Mouse (Mus musculus) fibroblast of lung, adult 2 months (primary cell): ENCODE results near the gene Rmi1.
"Not testable (repeated sequence)": the region's sequence is repeated elsewhere in the genome, so short reads cannot be mapped to it uniquely, and the experiment has no call there.

Experiments used
- DNase-seq: peaks from one replicate; pipeline ENCODE4 v3.0.0-alpha.2; 2011; ENCODE audit warnings: low read depth

Gene Rmi1

DNA sequence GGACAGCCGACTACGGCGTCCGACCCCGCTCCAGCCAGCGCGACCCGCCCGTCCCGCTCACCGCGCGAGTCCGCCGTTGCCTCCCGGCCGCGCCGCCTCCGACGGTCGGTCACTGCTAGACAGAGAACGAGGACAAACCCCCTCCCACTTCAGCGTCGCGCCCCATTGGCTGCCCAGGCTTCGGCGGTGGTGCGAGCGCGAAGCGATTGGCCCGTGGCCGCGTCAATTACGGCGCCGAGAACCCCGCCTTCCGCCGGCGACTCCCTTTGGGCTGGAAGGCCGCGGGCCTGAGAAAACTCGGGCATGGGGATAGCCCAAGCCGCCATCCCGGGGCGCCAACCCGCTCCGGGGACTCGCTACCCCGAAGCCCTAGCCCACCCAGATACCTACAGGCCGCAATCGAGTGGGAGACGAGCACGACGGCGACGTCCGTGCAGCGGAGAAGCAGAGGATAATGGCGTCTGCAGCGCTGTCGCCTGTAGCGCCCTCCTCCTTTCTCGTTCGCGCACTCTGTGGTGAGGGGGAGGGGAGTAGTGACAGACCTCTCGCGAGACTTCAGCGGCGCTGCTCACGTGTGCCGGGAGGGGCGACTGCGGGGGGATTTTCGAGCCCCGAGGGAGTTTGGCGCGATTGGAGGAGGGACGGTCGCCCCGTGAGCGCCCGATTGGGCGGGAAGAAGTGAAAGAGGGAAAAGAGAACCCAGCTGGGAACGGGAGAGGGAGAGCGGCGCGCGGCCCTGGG lies at the start of gene Rmi1:
Gene Rmi1 (plus strand): TSS at position 246 of the 741 bp plus-strand sequence.
- peak; percentile 91 for DNase-seq

DNA sequence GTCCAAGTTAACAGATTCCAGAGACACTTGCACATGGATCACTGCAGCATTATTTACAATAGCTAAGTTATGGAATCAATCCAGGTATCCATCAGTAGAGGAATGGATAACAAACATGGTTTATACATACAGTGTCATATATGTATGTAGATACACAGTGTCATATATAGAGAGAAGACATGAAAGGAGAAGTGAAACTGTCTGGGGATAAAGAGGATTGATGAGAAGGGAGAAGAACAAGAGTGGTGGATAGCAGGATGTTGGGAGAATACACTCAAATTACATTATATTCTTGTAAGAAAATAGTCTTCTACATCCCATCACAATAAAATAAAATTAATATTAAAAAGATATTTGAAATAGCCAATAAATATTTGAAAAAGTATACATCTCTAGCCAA lies 49.1 kb upstream of the Rmi1 start:
- no peak for DNase-seq

DNA sequence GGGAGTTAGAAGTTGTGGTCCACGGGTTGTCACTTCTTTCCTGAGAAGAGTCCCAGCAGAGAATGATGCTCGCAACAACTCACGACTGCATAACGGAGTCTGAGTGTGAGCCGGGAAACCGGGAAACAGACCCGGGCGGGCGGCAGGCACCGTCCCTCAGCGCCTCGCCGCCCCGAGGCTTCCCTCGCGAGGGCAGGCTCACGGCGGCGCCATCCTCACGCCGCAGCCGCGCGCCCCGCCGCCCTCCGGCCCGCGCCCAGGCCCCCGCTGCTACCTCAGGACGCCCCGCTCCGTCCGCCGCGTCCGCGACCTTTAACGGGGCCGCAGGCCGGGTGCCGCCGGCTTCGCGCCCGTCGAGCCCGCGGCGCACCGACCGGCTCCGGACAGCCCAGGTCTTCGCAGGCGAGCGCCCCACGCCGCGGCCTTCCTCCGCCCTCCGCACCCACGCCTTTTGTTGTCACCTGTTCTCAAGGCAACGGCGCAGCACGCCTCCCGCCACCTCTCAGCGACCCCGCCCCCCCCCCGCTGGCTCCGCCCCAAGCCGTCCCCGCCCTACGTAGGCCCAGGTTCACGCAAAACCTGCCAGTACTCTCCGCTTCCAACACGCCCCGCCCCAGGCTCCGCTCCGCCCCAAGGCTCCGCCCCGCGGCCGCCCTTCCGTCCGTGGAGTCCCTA lies 43.3 kb upstream of the Rmi1 start, which contains the start of gene Kif27:
Gene Kif27 (minus strand): TSS at position 494 of the 675 bp plus-strand sequence.
- peak; percentile 38 for DNase-seq

DNA sequence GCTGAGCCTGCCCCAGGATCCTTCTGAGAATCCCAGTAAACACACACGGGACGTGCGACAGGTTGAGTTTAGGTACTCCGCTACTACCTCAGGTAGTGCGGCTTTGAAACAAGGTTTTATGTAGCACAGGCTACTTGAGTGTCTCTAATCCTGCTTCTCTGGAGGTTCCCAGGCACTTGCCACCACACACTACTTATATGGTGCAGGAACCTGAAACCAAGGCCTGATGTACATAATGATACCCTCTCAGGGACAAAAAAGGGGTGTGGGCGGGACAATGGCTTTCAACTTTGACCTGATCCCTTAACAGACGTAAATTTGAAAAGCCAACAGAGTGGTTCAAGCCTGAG lies 42.8 kb upstream of the Rmi1 start:
- no peak for DNase-seq

DNA sequence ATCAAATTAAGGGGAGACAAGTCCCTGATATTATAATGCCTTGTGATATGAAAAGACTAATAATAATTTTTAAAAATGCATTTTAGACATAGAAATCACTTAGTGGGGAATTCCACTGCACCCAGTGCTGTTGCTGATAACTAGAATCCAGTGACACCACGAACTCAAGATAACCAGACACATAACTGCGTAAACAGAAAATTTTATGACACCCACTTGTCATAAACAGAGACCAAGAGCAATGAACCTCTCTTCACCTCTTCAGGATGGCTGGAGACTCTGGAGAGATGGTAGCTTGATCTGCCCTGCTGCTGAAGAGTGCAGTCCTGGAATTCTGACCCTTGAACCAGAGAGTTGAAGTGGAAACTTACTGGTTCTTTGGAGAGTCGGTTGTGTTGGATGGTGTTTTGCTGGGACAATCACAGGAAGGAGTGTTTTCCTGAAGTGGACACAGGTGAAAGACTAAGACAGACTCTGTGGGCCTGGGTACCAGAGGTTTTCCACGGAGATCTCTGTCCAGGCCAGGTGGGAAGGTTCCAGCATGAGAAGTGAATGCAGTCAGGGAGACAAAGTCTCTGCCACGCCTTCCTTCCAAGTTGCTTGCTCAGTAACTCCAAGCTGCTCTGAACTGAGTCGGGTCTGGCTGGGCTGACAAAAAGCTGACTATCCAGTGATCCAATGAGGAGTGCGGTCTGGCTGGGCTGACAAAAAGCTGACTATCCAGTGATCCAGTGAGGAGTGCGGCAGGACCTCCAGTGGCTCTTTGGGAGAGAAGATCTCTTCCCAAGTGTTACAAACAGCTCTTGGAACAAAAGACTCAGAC lies 37.5 kb upstream of the Rmi1 start:
- no peak for DNase-seq

DNA sequence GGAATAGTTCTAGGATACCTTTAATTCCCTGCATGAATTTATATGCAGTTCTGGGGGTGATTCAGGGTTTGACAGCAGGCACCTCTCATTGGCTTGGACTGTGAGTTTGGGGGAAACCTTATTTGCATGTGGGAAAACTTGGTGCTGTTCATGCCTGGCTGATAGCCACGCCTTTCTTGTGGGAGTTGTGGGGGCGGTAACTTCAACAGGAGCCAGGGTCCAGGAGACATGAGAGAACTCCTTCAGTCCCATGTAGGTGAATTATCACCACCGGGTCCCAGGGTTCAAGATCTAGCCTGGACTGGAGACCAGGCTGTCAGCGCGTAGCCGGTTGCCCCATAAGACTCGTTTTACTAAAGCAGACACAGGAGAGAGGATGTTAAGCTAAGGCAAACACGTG lies 36.9 kb upstream of the Rmi1 start:
- DNase-seq, result not testable (repeated sequence)

DNA sequence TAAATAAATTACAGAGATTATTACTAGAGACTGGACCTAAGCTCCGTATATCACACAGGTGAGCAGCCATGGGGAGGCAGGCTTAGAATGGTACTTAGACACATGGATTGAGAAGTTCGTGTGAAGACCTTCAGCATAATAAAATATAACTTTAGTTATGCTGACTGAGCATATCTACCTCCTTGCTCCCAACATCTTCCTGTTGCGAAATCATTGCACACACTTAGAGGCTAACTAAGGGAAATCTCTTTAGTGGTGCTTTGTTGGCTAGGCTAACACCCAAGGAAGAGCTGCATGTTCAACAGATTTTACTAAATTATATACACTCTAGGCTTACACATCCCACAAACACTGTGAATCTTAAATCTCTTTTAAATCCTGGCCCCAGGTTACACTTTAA lies 35.7 kb upstream of the Rmi1 start:
- DNase-seq, result no peak

DNA sequence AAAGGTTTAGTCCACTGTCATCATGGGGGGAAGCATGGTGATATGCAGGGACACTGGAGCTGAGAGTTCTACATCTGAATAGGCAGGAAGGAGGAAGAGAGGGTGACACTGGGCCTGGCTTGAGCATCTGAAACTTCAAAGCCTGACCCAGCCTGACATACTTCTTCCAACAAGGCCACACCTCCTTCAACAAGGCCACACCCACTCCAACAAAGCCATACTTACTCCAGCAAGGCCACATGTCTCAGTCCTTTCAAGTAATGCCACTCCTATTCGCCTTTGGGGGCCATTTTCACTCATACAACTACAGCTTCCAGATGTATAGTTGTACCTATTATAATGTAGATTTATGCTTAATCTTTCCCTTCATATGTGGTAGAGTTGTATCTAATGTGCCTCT lies 34.4 kb upstream of the Rmi1 start:
- DNase-seq, result no peak

DNA sequence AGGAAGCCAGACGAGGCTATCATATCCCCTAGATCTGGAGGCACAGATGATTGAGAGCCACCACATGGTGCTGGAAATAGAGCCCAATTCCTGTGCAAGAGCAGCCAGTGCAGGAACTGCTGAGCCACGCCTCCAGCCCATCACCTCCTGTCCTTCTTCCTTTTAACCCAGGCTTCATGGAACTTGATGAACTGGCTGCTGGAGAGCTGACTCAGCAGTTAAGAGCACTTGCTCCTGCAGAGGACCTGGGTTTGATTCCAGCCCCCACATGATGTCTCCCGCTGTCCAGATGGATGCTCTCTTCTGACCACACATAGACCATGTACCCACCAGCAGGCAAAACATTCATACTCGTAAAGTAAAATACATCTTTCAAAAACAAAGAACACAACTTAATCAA lies 33.2 kb upstream of the Rmi1 start:
- DNase-seq, result no peak

DNA sequence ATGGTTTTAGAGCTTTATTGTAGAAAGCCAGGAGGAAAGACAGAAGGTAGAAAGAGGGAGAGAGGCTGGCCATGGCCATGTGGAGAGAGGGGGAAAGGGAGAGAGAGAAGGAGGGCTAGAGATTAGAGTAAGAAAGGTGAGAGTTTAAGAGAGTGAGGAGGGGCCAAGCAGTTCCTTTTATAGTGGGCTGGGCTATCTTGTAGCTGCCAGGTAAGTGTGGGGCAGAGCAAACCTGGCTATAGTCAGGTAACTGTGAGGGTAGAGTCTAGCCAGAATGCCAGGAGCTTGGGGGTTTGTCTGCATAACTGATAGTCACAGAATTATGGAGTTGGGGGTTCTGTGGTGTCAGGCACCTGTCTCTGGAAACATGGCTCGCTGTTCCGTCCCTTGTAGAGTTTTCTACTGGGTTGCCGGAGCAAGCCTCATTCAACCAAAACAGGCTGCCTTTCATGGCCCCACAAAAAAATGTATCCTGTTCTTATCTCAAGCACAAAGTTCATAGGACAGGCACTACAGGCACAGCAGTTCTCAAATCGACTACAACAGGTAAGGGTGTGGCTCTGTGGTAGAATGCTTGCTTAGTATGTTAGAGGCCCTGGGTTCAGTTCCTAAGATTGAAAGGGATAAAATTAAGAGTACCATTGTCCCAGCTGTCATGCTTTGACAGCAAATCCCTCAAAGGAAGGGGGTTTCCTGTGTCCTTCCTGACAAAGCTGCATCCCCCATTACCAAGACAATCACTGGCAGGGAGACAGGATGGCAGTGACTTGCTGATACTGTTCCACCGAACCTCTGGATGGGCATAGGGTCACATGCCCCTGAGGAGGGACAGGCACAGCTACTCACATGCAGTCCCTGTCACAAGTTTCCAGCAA lies 29.5 kb upstream of the Rmi1 start:
- DNase-seq, result no peak

DNA sequence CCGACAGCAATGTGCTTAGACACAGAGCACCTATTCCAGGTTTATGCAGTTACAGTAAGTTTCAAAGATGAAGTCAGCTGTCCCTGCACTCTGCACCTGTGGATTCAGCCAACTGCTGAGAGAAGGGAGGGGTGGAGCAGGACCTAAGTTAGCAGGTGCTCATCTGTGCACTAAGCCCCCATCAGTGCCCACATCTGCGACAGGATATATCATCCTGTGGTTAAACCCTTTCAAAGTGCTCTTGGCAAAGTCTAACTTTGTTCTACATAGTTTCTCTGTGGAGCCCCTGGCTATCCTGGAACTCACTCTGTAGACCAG lies 28.9 kb upstream of the Rmi1 start:
- no peak for DNase-seq

DNA sequence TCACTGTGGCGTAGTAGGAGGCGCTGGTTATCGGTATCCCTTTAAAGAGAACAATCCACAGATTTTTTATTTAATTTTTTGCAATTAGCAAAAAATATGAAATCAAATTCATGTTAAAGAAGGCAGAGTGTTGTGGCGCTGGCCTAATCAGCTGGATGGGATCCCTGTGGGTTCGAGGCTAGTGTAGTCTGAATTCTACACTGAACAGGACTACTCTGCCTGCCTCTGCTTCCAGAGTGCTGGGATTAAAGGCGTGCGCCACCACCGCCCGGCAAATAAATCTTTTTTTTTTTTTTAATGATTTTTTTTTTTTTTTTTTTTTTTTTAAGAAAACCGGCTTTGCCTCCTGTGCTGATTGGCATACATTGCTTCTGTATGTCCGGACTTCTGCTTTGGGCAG lies 17.7 kb upstream of the Rmi1 start:
- no peak for DNase-seq

DNA sequence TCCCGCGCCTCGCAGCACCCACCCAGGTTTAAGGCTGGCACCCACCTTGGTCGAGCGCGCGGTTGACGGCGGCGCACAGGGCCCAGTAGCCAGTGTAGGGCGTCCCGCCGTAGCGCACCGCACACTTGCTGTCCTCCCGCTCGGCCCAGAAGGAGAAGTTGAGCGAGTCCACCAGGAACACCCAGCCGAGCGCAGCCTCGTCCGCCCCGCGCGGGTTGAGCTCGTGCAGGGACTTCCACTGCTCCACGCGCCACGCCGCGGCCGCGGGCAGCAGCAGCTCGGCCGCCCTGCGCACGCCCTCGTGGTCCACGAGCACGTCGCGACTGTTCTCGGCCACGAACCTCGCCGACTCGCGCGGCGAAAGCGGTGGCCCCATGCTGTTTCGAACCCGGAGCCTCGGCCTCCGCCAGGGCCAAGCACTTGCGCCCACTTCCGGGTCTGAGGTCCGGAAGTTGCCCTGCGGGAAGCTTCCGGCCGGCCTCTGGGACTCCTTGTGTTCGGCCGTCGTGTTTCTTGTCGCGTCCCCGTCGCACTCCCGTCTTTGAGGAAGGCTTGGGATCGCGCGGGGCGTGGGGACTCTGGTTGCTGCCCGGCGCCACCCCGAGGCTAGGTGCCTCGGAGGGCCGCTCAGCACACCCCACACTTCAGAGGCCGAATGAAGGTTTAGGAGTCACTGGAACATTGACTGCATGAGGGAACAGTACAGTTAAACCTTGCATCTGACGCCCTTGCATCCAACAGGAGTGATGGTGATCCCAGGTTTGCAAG lies 17.1 kb upstream of the Rmi1 start, which contains the start of gene 2210016F16Rik:
Gene 2210016F16Rik (minus strand): TSS at position 447 of the 768 bp plus-strand sequence.
- DNase-seq, result no peak

DNA sequence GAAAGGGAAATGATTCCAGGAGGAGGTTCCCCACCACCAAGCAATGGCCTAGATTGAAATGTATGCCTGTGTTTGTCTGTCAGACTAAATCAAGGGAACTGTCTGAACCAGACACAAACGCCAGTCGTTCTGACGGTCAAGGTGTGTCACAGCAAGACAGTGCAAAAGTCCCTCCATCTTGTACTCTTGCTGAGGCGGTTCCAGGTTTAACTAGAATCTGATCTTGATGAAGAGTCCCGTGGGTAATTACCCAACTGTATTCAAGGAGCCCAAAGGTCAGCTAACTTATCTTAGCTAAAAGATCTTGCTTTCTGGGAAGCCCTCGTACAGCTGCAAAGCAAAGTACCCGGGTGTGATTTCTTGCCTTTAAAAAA lies 16.5 kb upstream of the Rmi1 start:
- no peak for DNase-seq

DNA sequence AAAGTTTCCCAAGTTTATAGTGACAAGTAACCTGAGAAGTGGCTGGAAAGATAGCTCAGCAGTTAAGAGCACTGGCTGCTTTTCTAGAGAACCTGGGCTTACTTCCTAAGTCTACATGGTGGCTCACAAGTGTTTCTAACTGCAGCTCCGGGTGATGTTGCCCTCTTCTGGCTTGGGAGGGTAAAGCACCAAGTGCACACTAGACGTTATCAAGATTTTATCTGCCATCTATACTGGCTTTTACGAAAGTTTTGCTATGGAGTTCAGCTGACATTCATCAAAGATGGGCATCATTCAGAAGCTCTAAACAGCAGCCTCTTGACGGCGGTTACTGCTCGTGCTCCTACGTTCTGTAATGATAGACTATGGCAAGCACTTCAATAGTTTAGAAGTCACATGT lies 14.1 kb upstream of the Rmi1 start:
- DNase-seq, result peak; percentile 50

DNA sequence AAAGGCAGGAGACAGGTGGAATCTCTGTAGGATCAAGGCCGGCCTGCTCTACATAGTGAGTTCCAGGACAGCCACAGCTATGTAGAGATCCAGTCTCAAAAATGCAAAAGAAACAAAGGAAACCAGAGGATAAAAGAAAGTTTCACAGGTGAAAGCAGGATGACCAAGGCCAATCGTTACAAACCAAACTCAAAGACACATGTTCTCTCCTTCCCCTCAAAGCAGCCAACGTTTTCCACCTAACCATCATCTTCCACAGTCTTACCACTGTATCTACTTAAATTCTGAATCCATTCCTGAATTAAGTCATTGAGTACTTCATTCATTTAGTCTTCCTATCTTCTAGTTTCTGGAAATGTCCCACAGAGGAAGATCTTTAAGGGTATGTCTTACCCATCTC lies 13.7 kb upstream of the Rmi1 start:
- DNase-seq, result no peak

DNA sequence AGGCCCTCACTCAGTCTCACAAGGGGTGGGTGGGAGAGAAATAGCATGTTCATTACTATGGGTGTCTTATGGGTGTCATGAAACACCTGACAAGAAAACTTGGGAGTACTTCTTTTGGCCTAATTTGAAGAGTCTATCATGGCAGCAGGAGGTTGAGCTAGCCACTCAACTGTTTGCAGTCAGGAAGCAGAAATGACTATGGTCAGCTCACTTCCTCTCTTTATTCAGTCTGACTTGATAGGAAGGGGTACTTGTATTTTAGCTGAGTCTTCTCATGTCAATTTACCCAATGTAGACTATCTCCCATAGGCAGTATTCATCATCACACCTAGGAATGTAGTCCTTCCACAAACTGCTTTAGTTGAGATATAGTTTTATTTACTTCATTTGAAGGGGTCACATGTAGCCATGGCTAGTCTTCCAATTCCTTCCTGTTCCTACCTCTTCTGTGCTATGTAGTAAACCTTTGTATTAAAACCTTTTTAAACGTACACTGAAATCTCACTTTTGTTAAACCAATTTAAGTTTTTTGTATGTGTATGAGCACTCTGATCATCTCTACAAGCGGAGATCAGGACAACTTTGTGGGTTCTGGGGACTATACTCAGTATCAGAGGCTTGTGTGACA lies 12.6 kb upstream of the Rmi1 start:
- no peak for DNase-seq

DNA sequence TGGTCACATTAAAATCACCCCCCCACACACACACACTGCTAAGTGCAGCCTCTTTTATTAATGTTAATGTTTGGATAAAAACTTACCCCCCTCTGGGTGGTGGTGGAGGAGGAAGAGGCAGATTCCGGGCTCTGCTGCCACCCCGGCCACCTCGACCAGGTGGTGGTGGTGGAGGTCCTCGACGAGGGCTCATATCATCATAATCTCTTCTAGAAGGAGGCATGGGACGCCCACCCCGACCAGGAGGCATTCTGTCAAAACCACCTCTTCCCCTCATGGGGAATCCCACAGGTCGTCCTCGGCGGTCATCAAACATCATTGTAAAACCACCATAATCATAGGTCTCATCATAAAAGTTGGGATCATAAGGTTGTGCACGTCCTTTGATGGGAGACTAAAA lies 7.7 kb upstream of the Rmi1 start:
- DNase-seq, result not testable (repeated sequence)

DNA sequence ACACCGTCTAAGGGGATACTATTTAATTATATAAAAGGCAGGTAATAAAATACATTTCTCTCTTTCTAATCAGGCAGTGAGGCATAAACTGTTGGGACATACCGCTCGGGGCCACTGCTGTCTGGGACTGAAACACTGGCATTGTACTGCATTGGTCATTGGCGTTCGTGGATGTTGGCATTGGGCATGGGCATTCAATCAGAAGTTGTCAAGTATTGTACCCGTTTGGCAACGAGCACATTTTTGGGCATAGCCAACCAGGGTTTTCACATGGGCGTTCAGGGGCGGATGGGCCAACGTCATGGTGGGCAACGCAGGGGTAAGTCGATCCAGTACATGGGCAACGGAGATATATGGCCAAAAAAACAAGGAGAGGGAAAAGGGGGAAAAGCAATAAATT lies 4.4 kb upstream of the Rmi1 start:
- DNase-seq, result no peak

DNA sequence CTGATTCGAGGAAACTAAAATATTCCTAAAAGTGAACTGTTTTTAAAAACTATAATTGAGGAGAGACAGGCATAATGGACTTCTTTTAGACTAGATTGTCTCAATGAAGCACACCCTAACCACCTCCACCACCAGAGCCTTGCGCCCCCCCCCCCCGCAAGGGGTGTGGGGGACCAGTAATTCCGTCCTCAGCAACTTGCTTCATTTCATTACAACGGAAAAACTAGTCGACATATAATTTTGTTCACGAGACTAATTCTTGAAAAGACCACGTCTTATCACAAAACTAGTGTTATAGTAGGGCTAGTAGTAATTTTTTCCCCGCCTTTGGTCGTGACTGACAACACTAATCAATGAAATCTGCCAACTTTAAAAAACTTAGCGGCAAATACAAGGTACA lies 1.5 kb upstream of the Rmi1 start:
- DNase-seq, result no peak
